Mouse (Mus musculus) common myeloid progenitor, adult 5-6 weeks (primary cell): ENCODE measurements around the gene Dnaaf2. TPM values are rescaled to one million over a fixed set of nuclear protein-coding genes. Genes with fewer than 3 reads are reported as not detected.

Source experiments
- total RNA-seq: library from RNA; stranded (forward); fragments of 200-1000, 187-1606 nt; gene quantifications from 2 replicates; pipeline ENCODE4 v1.2.3, GENCODE M21; 2017

The Dnaaf2 gene
- total RNA-seq, 1 experiment from 2014 or later: 6.5 TPM

Other genes with a start within 250 kb of the Dnaaf2 start
- gene Rps29, start 39.2 kb downstream of the Dnaaf2 start, total RNA-seq: 2,127 and 2,208 TPM in 2 replicates
- gene Lrr1, start 29.6 kb downstream of the Dnaaf2 start, total RNA-seq: 9.8 and 16.1 TPM in 2 replicates
- 891 and 1,224 TPM in 2 replicates for gene Rpl36al, start 14.3 kb downstream of the Dnaaf2 start, total RNA-seq
- 105 and 110 TPM in 2 replicates for gene Mgat2, start 14.3 kb downstream of the Dnaaf2 start, total RNA-seq
- gene Gm49383, start 1.3 kb downstream of the Dnaaf2 start, total RNA-seq: 43.1 and 49.1 TPM in 2 replicates
- 25.5 and 38.6 TPM in 2 replicates for gene Gm49384, start 5.8 kb upstream of the Dnaaf2 start, total RNA-seq
- 41.6 and 42.1 TPM in 2 replicates for gene Pole2, start 29.8 kb upstream of the Dnaaf2 start, total RNA-seq
- 7.8 and 9.2 TPM in 2 replicates for gene Klhdc1, start 42.7 kb upstream of the Dnaaf2 start, total RNA-seq
- gene Klhdc2, start 98.3 kb upstream of the Dnaaf2 start, total RNA-seq: 65.6 and 79.0 TPM in 2 replicates
- gene Nemf, start 158.7 kb upstream of the Dnaaf2 start, total RNA-seq: 126 and 136 TPM in 2 replicates
- 104 and 110 TPM in 2 replicates for gene Arf6, start 173.7 kb upstream of the Dnaaf2 start, total RNA-seq
- gene Gm9887, start 174.0 kb upstream of the Dnaaf2 start, total RNA-seq: 1.5 TPM in 1 of 2 replicates, not detected in the other